Mouse (Mus musculus): ENCODE results near the gene Vps8. TPM values are rescaled to one million over a fixed set of nuclear protein-coding genes. Genes with fewer than 3 reads are reported as not detected.
A peak's percentile ranks its signal among the peaks of the same experiment; 100 is the strongest.

The Vps8 gene
- polyA plus RNA-seq, 1 experiment from 2014 or later, result 32.5 TPM

- H3K4me1 ChIP-seq (replicated peaks), result no peaks in the 10 kb centered on the region
- 81% methylated on average over 7 of the region's 7 CpGs for WGBS
- H3K4me2 ChIP-seq, result no peak overlapping the region
- no peaks in the 10 kb centered on the region for H3K9me3 ChIP-seq
- H3K36me3 ChIP-seq, result peaks cover 10% of the 10 kb centered on the region
- H3K27me3 ChIP-seq, result no peaks in the 10 kb centered on the region
- no peak for ATAC-seq (ENCODE audit: low FRiP score, low read depth)
- H3K4me3 ChIP-seq, result no peak overlapping the region
- H3K27ac ChIP-seq (replicated peaks), result no peak overlapping the region
- no peak overlapping the region for H3K9ac ChIP-seq
These were observed 113.5 kb downstream of the Vps8 start for GRCm38 (mm10) chr16:21536240-21537005.

GRCm38 (mm10) chr16:21537312-21537711, 114.4 kb downstream of the Vps8 start:
- no peak overlapping the region for H3K27ac ChIP-seq (replicated peaks)
- WGBS, result 65% methylated on average over 3 of the region's 3 CpGs
- no peak for ATAC-seq (ENCODE audit: low FRiP score, low read depth)
- no peak overlapping the region for H3K4me2 ChIP-seq
- no peak overlapping the region for H3K9ac ChIP-seq
- no peaks in the 10 kb centered on the region for H3K9me3 ChIP-seq
- H3K4me1 ChIP-seq (replicated peaks), result no peaks in the 10 kb centered on the region
- no peaks in the 10 kb centered on the region for H3K27me3 ChIP-seq
- no peak overlapping the region for H3K4me3 ChIP-seq
- H3K36me3 ChIP-seq, result peaks cover 10% of the 10 kb centered on the region

- Histone ChIP-seq H3K4me1 (replicated peaks) (no peaks in the 10 kb centered on the region), H3K4me3 (no peak overlapping the region), H3K27me3 (no peaks in the 10 kb centered on the region), H3K9me3 (no peaks in the 10 kb centered on the region), H3K36me3 (peaks cover 11% of the 10 kb centered on the region), H3K9ac (no peak overlapping the region), H3K27ac (replicated peaks) (no peak overlapping the region), H3K4me2 (no peak overlapping the region)
- 60% methylated on average over 2 of the region's 2 CpGs for WGBS
- ATAC-seq (ENCODE audit: low FRiP score, low read depth), result no peak
These were observed 116.0 kb downstream of the Vps8 start for GRCm38 (mm10) chr16:21538889-21539288.

GRCm38 (mm10) chr16:21542559-21542958, 119.6 kb downstream of the Vps8 start:
- no peak for ATAC-seq (ENCODE audit: low FRiP score, low read depth)
- Histone ChIP-seq H3K36me3 (peaks cover 12% of the 10 kb centered on the region; the same call in 1 of the 2 replicates), H3K9me3 (no peaks in the 10 kb centered on the region), H3K4me3 (no peak overlapping the region), H3K9ac (no peak overlapping the region), H3K27ac (replicated peaks) (no peak overlapping the region), H3K4me2 (no peak overlapping the region), H3K27me3 (no peaks in the 10 kb centered on the region), H3K4me1 (replicated peaks) (no peaks in the 10 kb centered on the region)
- WGBS, result 51% methylated on average over 1 of the region's 1 CpGs

- H3K36me3 ChIP-seq, result peaks cover 12% of the 10 kb centered on the region; the same call in 1 of the 2 replicates
- no peak overlapping the region for H3K4me2 ChIP-seq
- 78% methylated on average over 5 of the region's 5 CpGs for WGBS
- H3K4me1 ChIP-seq (replicated peaks), result no peaks in the 10 kb centered on the region
- H3K27ac ChIP-seq (replicated peaks), result no peak overlapping the region
- H3K9ac ChIP-seq, result no peak overlapping the region
- no peaks in the 10 kb centered on the region for H3K27me3 ChIP-seq
- no peak overlapping the region for H3K4me3 ChIP-seq
- H3K9me3 ChIP-seq, result no peaks in the 10 kb centered on the region
- no peak for ATAC-seq (ENCODE audit: low FRiP score, low read depth)
These were observed 124.5 kb downstream of the Vps8 start for GRCm38 (mm10) chr16:21547446-21547845.

- ATAC-seq (ENCODE audit: low FRiP score, low read depth), result no peak
These were observed 126.8 kb downstream of the Vps8 start for GRCm38 (mm10) chr16:21549751-21550150.

GRCm38 (mm10) chr16:21550453-21550852, 127.5 kb downstream of the Vps8 start:
- no peak for ATAC-seq (ENCODE audit: low FRiP score, low read depth)

More at GRCm38 (mm10) chr16:21549751-21550150, 126.8 kb downstream of the Vps8 start:
- Histone ChIP-seq H3K4me1 (replicated peaks) (no peaks in the 10 kb centered on the region), H3K9ac (no peak overlapping the region), H3K27me3 (no peaks in the 10 kb centered on the region), H3K36me3 (peaks cover 9% of the 10 kb centered on the region; the same call in 1 of the 2 replicates), H3K27ac (replicated peaks) (no peak overlapping the region), H3K9me3 (no peaks in the 10 kb centered on the region), H3K4me3 (no peak overlapping the region), H3K4me2 (no peak overlapping the region)
- 70% methylated on average over 4 of the region's 4 CpGs for WGBS

GRCm38 (mm10) chr16:21553506-21553905, 130.6 kb downstream of the Vps8 start:
- no peak for ATAC-seq (ENCODE audit: low FRiP score, low read depth)
- Histone ChIP-seq H3K4me1 (replicated peaks) (no peaks in the 10 kb centered on the region), H3K9ac (no peak overlapping the region), H3K27me3 (no peaks in the 10 kb centered on the region), H3K9me3 (no peaks in the 10 kb centered on the region), H3K4me2 (no peak overlapping the region), H3K36me3 (peaks cover 13% of the 10 kb centered on the region; the same call in 1 of the 2 replicates), H3K27ac (replicated peaks) (no peak overlapping the region), H3K4me3 (no peak overlapping the region)
- 81% methylated on average over 3 of the region's 3 CpGs for WGBS

More at GRCm38 (mm10) chr16:21550453-21550852, 127.5 kb downstream of the Vps8 start:
- Histone ChIP-seq H3K4me1 (replicated peaks) (no peaks in the 10 kb centered on the region), H3K4me2 (no peak overlapping the region), H3K9ac (no peak overlapping the region), H3K36me3 (peaks cover 10% of the 10 kb centered on the region; the same call in 1 of the 2 replicates), H3K4me3 (no peak overlapping the region), H3K27me3 (no peaks in the 10 kb centered on the region), H3K9me3 (no peaks in the 10 kb centered on the region), H3K27ac (replicated peaks) (peak overlapping the region; percentile 40; the same call in 1 of the 2 replicates)
- WGBS, result 65% methylated on average over 7 of the region's 7 CpGs

- 88% methylated on average over 3 of the region's 3 CpGs for whole genome bisulfite sequencing
- Histone ChIP-seq H3K27me3 (no peaks in the 10 kb centered on the region), H3K9ac (no peak overlapping the region), H3K4me1 (replicated peaks) (no peaks in the 10 kb centered on the region), H3K4me2 (no peak overlapping the region), H3K36me3 (no peaks in the 10 kb centered on the region), H3K4me3 (no peak overlapping the region), H3K9me3 (no peaks in the 10 kb centered on the region), H3K27ac (replicated peaks) (no peak overlapping the region)
- no peak for ATAC-seq (ENCODE audit: low FRiP score, low read depth)
These were observed 139.8 kb downstream of the Vps8 start for GRCm38 (mm10) chr16:21562625-21563300.

- Histone ChIP-seq H3K4me3 (no peak overlapping the region), H3K9me3 (no peaks in the 10 kb centered on the region), H3K36me3 (0 out of 2 replicates have a peak, but pooled peaks cover 3% of the 10 kb centered on the region), H3K4me1 (replicated peaks) (no peaks in the 10 kb centered on the region), H3K9ac (no peak overlapping the region), H3K27me3 (no peaks in the 10 kb centered on the region), H3K27ac (replicated peaks) (no peak overlapping the region), H3K4me2 (no peak overlapping the region)
- ATAC-seq (ENCODE audit: low FRiP score, low read depth), result no peak
- 85% methylated on average over 6 of the region's 6 CpGs for WGBS
These were observed 140.4 kb downstream of the Vps8 start for GRCm38 (mm10) chr16:21563322-21563721.

GRCm38 (mm10) chr16:21567093-21567492, 144.2 kb downstream of the Vps8 start:
- Histone ChIP-seq H3K27ac (replicated peaks) (no peak overlapping the region), H3K9ac (no peak overlapping the region), H3K27me3 (no peaks in the 10 kb centered on the region), H3K36me3 (0 out of 2 replicates have a peak, but pooled peaks cover 4% of the 10 kb centered on the region), H3K4me3 (no peak overlapping the region), H3K9me3 (no peaks in the 10 kb centered on the region), H3K4me1 (replicated peaks) (no peaks in the 10 kb centered on the region), H3K4me2 (no peak overlapping the region)
- no peak for ATAC-seq (ENCODE audit: low FRiP score, low read depth)
- 90% methylated on average over 5 of the region's 5 CpGs for WGBS

GRCm38 (mm10) chr16:21569952-21570351, 147.0 kb downstream of the Vps8 start:
- H3K9me3 ChIP-seq, result no peaks in the 10 kb centered on the region
- no peaks in the 10 kb centered on the region for H3K4me1 ChIP-seq (replicated peaks)
- H3K4me2 ChIP-seq, result no peak overlapping the region
- H3K9ac ChIP-seq, result no peak overlapping the region
- 0 out of 2 replicates have a peak, but pooled peaks cover 4% of the 10 kb centered on the region for H3K36me3 ChIP-seq
- no peak for ATAC-seq (ENCODE audit: low FRiP score, low read depth)
- no peak overlapping the region for H3K4me3 ChIP-seq
- no peak overlapping the region for H3K27ac ChIP-seq (replicated peaks)
- WGBS, result 90% methylated on average over 7 of the region's 7 CpGs
- no peaks in the 10 kb centered on the region for H3K27me3 ChIP-seq

All from hindbrain, embryonic 15.5 days (tissue).